Mouse (Mus musculus): ENCODE measurements at regions not wholly inside any gene's neighbourhood (a gene's known extent, or its start where the extent isn't known, plus 50 kb on each side); places are given as distances from the start of the nearest gene placed in this dataset.

DNA sequence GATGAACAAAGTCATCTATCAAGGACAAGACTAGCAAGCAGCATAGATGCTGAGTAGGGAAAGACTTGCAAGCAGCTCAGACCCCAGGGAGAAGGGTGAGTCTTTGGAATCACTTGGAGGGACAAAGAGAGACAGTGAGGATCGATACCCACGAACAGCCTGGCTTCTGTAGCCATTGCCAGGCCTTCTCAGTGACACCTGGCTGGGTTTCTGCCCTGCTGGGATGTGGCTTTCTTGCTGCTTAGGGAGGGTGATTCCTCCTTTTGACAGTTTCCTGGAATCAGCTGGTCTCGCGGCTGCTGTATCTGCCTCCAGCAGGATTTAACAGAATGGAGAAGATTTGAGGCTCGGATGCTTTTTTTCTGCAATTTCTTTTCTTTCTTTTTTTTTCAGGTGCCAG, 156.3 kb upstream of the Hs3st4 start:
- TF ChIP-seq CTCF (IDR thresholded peaks at IDR 0.05; ENCODE audit: borderline replicate concordance, extremely low read depth, insufficient read depth, insufficient read length) (no peak), POLR2A (IDR thresholded peaks at IDR 0.05; ENCODE audit: borderline replicate concordance, extremely low read depth, insufficient read depth, insufficient read length, poor library complexity, severe bottlenecking) (no peak)
